ENCODE assay signal across 8 mouse cellular contexts in genomic region chr10:130313531-130313930, GRCm38 (mm10). TPM values are rescaled to one million over a fixed set of nuclear protein-coding genes. Genes with fewer than 3 reads are reported as not detected.
A peak's percentile ranks its signal among the peaks of the same experiment; 100 is the strongest.
DNase-seq lines count a peak whose midpoint lies in the region; ATAC-seq and TF ChIP-seq lines count a peak whose summit lies in the region.

No protein-coding gene starts in this region.

- peak; percentile 29 for TF ChIP-seq CTCF in left cerebral cortex, adult 2 months (IDR thresholded peaks at IDR 0.05)
- peak; percentile 25; the same call in 1 of the 2 replicates for TF ChIP-seq CTCF in G1E (IDR thresholded peaks at IDR 0.05; ENCODE audit: low read depth, low read length)

- H3K27me3 ChIP-seq in G1E (ENCODE audit: insufficient read depth, low read length), result no peaks in the 10 kb centered on the region

- ATAC-seq in G1E (ENCODE audit: extremely low read depth, insufficient number of reproducible peaks, low FRiP score, poor library complexity, severe bottlenecking), result peak; percentile 69
- ATAC-seq in erythroblast, adult 5-6 weeks (replicated peaks; ENCODE audit: low FRiP score, poor library complexity, severe bottlenecking), result 0 out of 2 replicates have a peak, but pooled peaks have one; percentile 43

- no peaks in the 10 kb centered on the region for H3K9me3 ChIP-seq in G1E (replicated peaks)

- H3K4me1 ChIP-seq in G1E (ENCODE audit: insufficient read depth, low read depth, low read length), result peaks cover 16% of the 10 kb centered on the region

- no peak overlapping the region for H3K27ac ChIP-seq in left cerebral cortex, adult 2 months

- no peak for DNase-seq in left cerebral cortex, adult 2 months (ENCODE audit: extremely low spot score in 1 of 2, low spot score in 2 of 2)
- DNase-seq in left cerebral cortex, adult 18-20 months (ENCODE audit: low spot score in 2 of 2), result no peak
- no peak for DNase-seq in G1E (ENCODE audit: low spot score)
- peak; percentile 41 for DNase-seq in retina, postnatal 1 day
- DNase-seq in ovary, postnatal 10 days (ENCODE audit: low spot score), result no peak
- no peak for DNase-seq in layer of hippocampus, adult 18-20 months (ENCODE audit: low spot score in 2 of 2)
- no peak for DNase-seq in frontal cortex, postnatal 25 days (ENCODE audit: low spot score in 2 of 2)

- H3K36me3 ChIP-seq in G1E (replicated peaks), result no peaks in the 10 kb centered on the region

- intact Hi-C loops in left cerebral cortex, adult 2 months (cut with DNase I), result no loop called here

- H3K4me3 ChIP-seq in left cerebral cortex, adult 2 months, result no peak overlapping the region
- H3K4me3 ChIP-seq in G1E (ENCODE audit: low read depth, low read length), result no peak overlapping the region

RNA-seq across cellular contexts. Expression of gene Tespa1, which starts 9.1 kb away (rescaled TPM):
- total RNA-seq in left cerebral cortex, adult 2 months (2021), result 1 to 10 TPM in 1 of 2 experiments, under 1 TPM in 1; 0.96 to 2.2 TPM
- 1 to 10 TPM; 1.9 to 2.2 TPM for total RNA-seq in left cerebral cortex, adult 18-20 months (2021)
- total RNA-seq in G1E (2014; fragmentation: Nextera tagmentation) (202 and 209 TPM in 2 replicates), G1E (2017) (340 and 367 TPM in 2 replicates)
- polyA plus RNA-seq in G1E (2012), result 6.6 and 7.4 TPM in 2 replicates
- total RNA-seq in erythroblast, adult 5-6 weeks (2015; ENCODE audit: low replicate concordance), result 0.77 and 2.7 TPM in 2 replicates
- total RNA-seq in erythroblast, adult 5-6 weeks (2017; ENCODE audit: low replicate concordance), result 2.5 and 3.2 TPM in 2 replicates
- total RNA-seq in layer of hippocampus, adult 18-20 months (2021), result 1 to 10 TPM in 1 of 2 experiments, under 1 TPM in 1; 0.92 to 1.3 TPM

RNA-seq across cellular contexts. Expression of gene Neurod4, which starts 33.5 kb away (rescaled TPM):
- total RNA-seq in left cerebral cortex, adult 2 months (2021), result under 1 TPM; 0.27 to 0.30 TPM
- total RNA-seq in left cerebral cortex, adult 18-20 months (2021), result under 1 TPM; 0.14 to 0.19 TPM
- total RNA-seq in G1E (2014; fragmentation: Nextera tagmentation) (not detected in 2 replicates), G1E (2017) (0.60 and 0.64 TPM in 2 replicates)
- polyA plus RNA-seq in G1E (2012), result not detected in 2 replicates
- not detected in 2 replicates for total RNA-seq in erythroblast, adult 5-6 weeks (2015; ENCODE audit: low replicate concordance)
- total RNA-seq in erythroblast, adult 5-6 weeks (2017; ENCODE audit: low replicate concordance), result not detected in 2 replicates
- total RNA-seq in layer of hippocampus, adult 18-20 months (2021), result under 1 TPM in 1 of 2 experiments, not detected in 1; 0.10 TPM

Comparison
In these comparisons a context has a peak if more than half of its experiments do, and no peak if none do; other contexts are left out.
1. RNA of gene Tespa1, which starts 9.1 kb away (total RNA-seq): 202 to 367 TPM in G1E; 0.77 to 3.2 TPM in erythroblast, adult 5-6 weeks, 1.9 to 2.2 TPM in left cerebral cortex, adult 18-20 months, 0.96 to 2.2 TPM in left cerebral cortex, adult 2 months and 0.92 to 1.3 TPM in layer of hippocampus, adult 18-20 months; every median in the first group is over 10 times any median in the second.